Mouse (Mus musculus): ENCODE results near the gene Pip5k1b. TPM values are rescaled to one million over a fixed set of nuclear protein-coding genes. Genes with fewer than 3 reads are reported as not detected.

The Pip5k1b gene
- total RNA-seq, 2 experiments from 2014 or later, result 25.3 to 27.0 TPM

- intact Hi-C loops (cut with DNase I), result no loop called here
- no peak for DNase-seq
Observed at GRCm38 (mm10) chr19:24315234-24315633, 240.4 kb downstream of the Pip5k1b start.

- intact Hi-C loops (cut with DNase I), result no loop called here
- DNase-seq, result no peak
Observed at GRCm38 (mm10) chr19:24314676-24315075, 241.0 kb downstream of the Pip5k1b start.

GRCm38 (mm10) chr19:24312556-24313342, 242.9 kb downstream of the Pip5k1b start:
- intact Hi-C loops (cut with DNase I), result no loop called here
- DNase-seq, result no peak

GRCm38 (mm10) chr19:24312046-24312445, 243.6 kb downstream of the Pip5k1b start:
- intact Hi-C loops (cut with DNase I), result no loop called here
- DNase-seq, result no peak

- intact Hi-C loops (cut with DNase I), result no loop called here
Observed at GRCm38 (mm10) chr19:24308305-24308705, 247.4 kb downstream of the Pip5k1b start.

GRCm38 (mm10) chr19:24307271-24308221, 248.1 kb downstream of the Pip5k1b start:
- DNase-seq, result peak; percentile 75 to 76
- intact Hi-C loops (cut with DNase I), result no loop called here

More at GRCm38 (mm10) chr19:24308305-24308705, 247.4 kb downstream of the Pip5k1b start:
- DNase-seq, result peak in 1 of 2 experiments; percentile 85

GRCm38 (mm10) chr19:24306351-24306750, 249.3 kb downstream of the Pip5k1b start:
- DNase-seq, result no peak
- intact Hi-C loops (cut with DNase I), result no loop called here

GRCm38 (mm10) chr19:24302198-24302597, 253.5 kb downstream of the Pip5k1b start:
- DNase-seq, result no peak
- intact Hi-C loops (cut with DNase I), result loop anchor here (5.0 kb wide), 5 partner anchors 175 to 585 kb away; partner anchors contain the start of genes Fam122a and Pip5k1b

- no peak for DNase-seq
- intact Hi-C loops (cut with DNase I), result loop anchor here (2.0 to 5.0 kb wide), 6 partner anchors 176 to 586 kb away; partner anchors contain the start of genes Fam122a and Pip5k1b
Observed at GRCm38 (mm10) chr19:24301768-24302148, 253.9 kb downstream of the Pip5k1b start.

GRCm38 (mm10) chr19:24300994-24301767, 254.5 kb downstream of the Pip5k1b start:
- intact Hi-C loops (cut with DNase I), result loop anchor here (2.0 to 5.0 kb wide), 6 partner anchors 176 to 586 kb away; partner anchors contain the start of genes Fam122a and Pip5k1b

GRCm38 (mm10) chr19:24293537-24293936, 262.1 kb downstream of the Pip5k1b start:
- intact Hi-C loops (cut with DNase I), result no loop called here
- DNase-seq, result no peak

More at GRCm38 (mm10) chr19:24300994-24301767, 254.5 kb downstream of the Pip5k1b start:
- peak; percentile 77 to 87 for DNase-seq

- peak; percentile 50 to 77 for DNase-seq
- intact Hi-C loops (cut with DNase I), result no loop called here
Observed at GRCm38 (mm10) chr19:24284187-24284586, 271.5 kb downstream of the Pip5k1b start.

GRCm38 (mm10) chr19:24281288-24281980, 274.2 kb downstream of the Pip5k1b start:
- intact Hi-C loops (cut with DNase I), result loop anchor here (2.0 kb wide), 1 partner anchor 595 kb away; the partner anchor contains the start of gene Ptar1

GRCm38 (mm10) chr19:24280601-24281228, 275.0 kb downstream of the Pip5k1b start, which contains the start of gene Fxn:
Gene Fxn (minus strand): TSS chr19:24280605.
- intact Hi-C loops (cut with DNase I), result loop anchor here (2.0 kb wide), 1 partner anchor 594 kb away; the partner anchor contains the start of gene Ptar1
- peak in 1 of 2 experiments; percentile 28 for DNase-seq

More at GRCm38 (mm10) chr19:24281288-24281980, 274.2 kb downstream of the Pip5k1b start:
- DNase-seq, result no peak

GRCm38 (mm10) chr19:24279706-24280600, 275.7 kb downstream of the Pip5k1b start:
- intact Hi-C loops (cut with DNase I), result loop anchor here (2.0 to 5.0 kb wide), 2 partner anchors 248 to 593 kb away; partner anchors contain the start of genes Fam189a2 and Ptar1

GRCm38 (mm10) chr19:24278859-24279258, 276.8 kb downstream of the Pip5k1b start:
- DNase-seq, result no peak
- intact Hi-C loops (cut with DNase I), result loop anchor here (5.0 kb wide), 1 partner anchor 247 kb away; the partner anchor contains the start of gene Fam189a2

More at GRCm38 (mm10) chr19:24279706-24280600, 275.7 kb downstream of the Pip5k1b start:
- peak; percentile 86 to 87 for DNase-seq

- intact Hi-C loops (cut with DNase I), result loop anchor here (5.0 kb wide), 1 partner anchor 312 kb away; no protein-coding TSS in a partner anchor
- no peak for DNase-seq
Observed at GRCm38 (mm10) chr19:24274281-24274680, 281.4 kb downstream of the Pip5k1b start.
